Mouse (Mus musculus): ENCODE measurements at regions not wholly inside any gene's neighbourhood (a gene's known extent, or its start where the extent isn't known, plus 50 kb on each side); places are given as distances from the start of the nearest gene placed in this dataset.
A peak's percentile ranks its signal among the peaks of the same experiment; 100 is the strongest.

DNA sequence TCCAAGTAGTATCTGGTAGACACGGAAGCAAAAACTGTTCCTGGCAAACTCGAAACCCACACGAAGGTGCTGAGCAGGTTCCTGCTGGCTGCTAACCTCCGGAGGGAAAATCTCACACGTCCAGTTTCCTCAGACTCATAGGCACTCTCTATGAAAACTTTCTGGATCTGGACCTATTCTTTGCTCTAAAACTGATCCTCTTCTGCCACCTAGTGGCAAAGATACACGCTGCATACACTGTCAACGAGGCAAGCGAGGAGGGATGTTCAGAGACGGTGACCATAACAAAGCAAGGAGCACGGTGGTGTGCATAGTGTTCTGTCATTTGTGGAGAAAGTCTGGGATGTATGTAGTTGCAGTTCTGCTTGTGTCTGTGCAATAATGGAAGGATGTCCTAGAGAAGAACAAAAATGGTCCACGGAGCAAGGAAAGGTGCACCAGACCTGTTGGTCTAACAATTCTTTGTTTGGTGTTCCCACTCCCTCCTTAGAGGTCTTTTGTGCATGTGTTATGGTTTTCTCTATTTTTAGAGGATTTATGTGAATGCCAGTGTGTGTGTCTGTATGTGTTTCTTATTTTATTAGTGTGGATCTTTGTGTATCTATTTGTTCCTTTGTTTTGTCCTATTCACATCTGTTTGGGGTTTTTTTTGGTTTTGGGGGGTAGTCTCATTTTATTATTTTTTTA is 57.0 kb upstream of the Siglech start:
- peak; percentile 49 for DNase-seq (ENCODE audit: low spot score)
